Mouse (Mus musculus) left cerebral cortex, adult 11 months (tissue): ENCODE data around the gene Fhl2.

ENCODE experiments used
- DNase-seq: peaks from one replicate; pipeline ENCODE4 v3.0.0; 2022; ENCODE audit warnings: low spot score

The Fhl2 gene

DNA sequence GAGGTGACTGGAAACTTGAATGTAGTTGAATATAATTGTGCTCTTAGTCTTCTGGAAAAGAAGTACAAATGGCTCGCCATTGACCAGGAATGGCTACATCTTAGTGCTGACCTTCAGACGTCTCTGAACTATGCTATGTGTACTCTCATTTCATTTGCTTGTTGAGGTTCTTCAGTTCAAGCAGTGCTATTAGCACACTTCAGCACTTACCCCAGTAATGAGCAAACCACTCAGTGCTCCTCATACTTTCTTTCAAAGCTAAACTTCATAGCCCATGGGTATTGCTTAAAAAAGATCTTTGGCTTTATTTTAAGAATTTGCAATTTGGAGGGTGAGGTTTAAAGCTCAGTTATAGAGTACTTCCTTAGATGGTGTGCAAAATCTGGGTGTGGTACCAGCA lies 88.1 kb downstream of the Fhl2 start:
- no peak for DNase-seq

DNA sequence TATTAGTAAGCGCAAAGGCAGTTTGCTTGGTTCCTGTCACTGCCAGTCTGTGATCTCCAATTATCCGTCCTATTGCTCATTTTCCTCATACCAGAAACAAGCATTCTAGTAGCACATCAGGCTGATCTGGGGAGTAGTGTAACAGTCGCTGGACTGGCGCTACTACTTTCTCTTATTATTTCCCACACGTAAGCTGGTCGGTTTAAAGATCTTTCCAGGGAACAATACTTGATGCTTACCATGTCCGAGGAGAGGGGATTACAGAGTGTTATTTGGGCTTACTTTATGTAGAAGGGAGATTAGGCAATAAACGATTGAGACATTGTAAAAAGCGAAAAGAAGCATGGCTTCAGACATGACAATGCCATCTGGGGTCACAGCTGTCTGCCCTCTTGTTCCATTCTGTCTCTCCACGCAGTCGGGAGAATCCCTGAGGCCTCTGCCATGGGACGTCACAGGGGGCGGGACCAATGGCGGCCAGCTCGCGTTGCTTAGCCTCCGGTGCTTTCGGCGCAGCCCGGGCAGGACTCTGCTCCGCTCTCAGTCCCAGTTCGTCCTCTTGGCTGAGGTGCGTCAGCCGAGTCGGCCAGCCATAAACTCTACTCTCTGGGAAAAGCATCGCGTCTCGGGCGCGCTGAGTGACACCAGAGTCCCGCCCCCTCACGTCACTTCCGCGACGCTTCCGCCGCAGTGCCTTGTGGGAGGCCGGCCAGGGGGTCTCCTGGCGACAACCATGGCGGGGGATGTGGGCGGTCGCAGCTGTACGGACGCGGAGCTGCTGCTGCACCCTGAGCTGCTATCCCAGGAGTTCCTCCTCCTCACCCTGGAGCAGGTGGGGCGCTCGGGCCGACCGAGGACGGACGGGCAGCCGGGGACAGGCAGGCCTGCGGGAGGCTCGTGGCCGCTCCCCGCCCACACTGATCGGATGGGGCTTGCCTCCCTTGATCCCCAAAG lies 98.5 kb downstream of the Fhl2 start, which contains the start of the genes Tgfbrap1 and AI597479:
Gene Tgfbrap1, minus strand, starts transcription at position 607 of the 954 bp plus-strand sequence.
Gene AI597479, plus strand, starts transcription at position 680 of the 954 bp plus-strand sequence.
- DNase-seq = peak; percentile 90

DNA sequence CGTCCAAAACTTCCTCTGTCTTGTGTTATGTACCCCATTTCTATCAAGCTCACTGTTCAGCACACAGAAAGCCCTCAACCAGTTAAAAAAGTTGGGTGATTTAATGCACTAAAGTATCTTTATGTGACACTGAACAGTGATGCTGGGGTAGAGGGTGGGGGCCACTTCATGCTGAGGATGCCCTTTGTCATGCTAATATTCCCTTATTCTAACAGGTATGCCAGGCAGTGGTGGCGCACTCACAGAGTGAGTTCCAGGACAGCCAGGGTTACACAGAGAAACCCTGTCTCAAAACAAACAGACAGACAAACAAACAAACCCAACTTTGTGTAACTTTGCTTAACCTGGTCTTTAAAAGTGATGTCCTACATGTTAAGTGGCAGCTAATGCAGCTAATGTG lies 102.6 kb downstream of the Fhl2 start:
- DNase-seq = no peak

DNA sequence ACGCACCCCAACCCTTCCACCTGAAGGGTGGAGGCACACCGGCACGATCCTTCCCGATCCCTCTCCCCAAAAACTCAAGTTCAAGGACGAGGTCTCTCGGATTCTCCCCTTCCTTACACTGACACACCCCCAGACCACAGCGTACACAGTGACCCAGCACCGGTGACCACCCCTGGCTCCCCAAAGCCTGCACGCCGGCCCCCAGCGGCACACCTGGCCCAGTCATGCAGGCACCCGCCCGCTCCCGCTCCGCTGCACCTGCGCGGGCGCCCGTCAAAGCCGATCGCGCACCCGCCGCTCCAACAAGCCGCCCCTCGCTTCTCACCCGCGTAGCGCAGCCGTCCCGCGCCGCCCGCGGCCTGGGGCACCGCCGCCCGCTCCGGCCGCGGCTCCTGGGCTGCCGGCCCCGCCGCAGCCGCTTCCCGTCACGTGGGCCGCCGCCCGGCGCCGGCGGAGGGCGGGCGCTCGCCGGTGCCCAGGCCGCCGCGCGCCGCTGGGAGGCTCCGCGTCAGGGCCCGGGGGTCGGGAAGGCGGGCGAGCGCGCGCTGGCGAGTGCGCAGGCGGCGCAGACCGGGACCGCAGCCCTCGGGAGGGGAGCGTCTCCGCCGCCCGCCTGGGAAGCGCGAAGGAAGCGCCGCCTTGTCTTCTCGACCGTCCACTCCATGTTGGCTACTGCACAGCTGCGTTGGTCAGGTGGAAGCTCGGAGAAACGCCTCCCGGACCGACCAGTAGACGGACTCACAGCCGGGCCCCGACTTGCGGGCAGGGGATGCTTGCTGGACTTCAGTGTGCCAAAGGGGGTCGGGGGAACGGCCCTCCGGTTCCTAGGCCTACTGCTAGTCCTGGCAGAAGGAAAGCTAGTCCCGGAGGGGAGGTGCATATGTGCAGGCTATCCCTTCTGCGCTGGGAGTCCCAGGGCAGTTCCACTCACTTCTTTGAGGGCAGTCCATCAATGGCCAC lies 104.4 kb downstream of the Fhl2 start:
- peak; percentile 33 for DNase-seq

DNA sequence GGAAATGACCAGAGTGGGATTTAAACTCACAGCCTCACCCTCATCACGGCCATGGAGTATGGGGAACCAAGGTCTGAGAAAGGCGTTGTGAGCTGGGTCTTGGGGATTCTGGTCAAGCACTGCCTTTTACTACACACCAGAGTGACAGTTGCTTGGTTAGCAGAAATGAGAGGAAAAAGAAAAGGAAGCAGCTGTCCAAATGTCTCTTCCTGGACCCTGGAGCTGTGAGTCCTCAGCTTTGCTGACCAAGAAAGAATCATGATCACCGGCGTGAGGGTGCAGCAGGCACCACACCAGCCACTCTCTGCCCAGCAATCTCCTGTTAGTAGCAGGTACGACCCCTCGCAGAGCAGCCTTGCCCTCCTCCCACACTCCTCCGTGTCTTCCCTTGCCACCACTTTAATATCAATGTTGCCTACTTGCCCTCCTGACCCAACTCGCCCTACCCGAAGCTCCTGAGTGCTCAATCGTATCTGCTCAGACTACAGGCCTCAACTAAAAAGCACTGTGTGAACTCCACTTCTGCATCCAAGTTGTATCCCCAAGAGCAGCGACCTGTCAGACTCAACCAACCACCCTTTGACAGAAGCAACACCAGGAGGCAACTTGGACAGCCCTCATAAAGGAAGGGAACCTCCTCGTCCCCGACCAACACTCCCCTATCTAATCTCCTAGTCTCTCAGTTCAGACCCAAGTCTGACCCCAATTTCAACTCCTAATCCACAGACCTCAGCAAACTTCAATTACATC lies 105.3 kb downstream of the Fhl2 start:
- DNase-seq = no peak

DNA sequence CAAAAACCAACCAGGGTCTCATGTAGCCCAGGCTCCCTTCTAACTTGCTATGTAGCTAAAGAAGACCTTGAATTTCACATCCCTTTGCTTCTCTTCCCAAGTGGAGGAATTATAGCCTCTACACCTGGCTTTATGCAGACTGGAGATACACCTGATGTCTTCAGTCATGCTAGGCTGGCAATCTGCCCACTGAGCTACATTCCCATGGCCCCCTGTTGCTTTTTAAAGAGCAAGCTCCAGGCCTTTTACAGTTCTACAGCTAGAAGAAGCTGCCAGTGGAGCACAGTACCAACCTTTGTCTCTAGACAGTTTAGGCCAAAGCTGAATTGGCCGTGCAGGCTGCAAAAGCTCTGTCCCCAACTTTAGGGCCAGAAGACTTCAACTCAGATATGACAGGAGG lies 106.4 kb downstream of the Fhl2 start:
- DNase-seq = no peak

DNA sequence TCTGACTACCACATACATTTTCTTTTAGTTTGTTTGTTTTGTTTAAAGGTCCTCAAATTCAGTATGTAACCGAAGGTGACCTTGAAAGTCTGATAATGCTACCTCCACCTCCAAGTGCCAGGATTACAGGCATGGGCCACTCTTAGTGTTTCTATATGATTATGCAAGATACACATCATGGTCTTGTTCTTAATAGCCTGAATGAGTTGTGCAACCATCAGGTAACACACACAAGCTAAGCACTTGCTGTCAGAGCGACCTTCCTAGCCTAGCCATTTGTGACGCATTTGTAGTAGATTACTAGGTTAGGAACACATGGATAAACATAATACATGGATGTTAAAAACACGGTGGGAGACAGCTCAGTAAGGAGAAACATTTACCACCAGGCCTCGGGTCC lies 113.8 kb downstream of the Fhl2 start:
- DNase-seq = no peak

DNA sequence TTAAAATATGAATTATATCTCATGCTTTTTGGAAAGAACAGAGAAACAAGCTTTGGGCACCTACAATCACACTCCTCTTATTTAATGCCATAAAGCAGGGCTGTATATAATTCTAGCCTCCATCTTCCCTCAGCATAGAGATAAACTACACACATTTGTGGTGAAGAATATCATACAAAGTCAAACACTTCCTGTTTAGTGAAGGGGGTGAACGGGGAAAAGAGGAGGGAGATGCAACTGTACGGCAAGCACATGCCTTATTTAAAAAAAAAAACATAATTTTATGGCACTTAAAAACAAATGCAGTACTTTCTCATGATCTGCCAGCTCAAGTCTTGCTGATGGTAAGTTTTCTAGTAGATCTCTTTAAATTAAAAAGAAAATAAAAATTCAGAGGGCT lies 118.7 kb downstream of the Fhl2 start:
- no peak for DNase-seq

DNA sequence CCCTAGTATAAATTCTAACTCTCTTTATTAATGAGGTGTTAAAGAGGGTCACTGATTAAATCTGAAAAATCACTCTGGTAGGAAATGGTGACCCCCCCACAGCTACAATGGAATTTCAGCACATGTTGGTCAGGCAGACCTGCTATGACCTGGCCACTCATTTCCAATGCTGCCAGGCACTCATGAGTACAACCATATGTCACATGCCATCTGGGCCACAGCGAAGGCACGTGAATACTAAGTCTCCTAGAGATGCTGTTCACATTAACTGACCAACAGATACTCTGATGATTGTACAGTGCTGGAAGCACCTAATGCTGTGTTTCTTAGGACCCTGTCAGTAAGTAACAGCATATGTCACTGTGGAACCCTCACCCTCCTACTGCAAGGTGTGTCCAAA lies 122.0 kb downstream of the Fhl2 start:
- DNase-seq = no peak
